19 mouse cellular contexts compared by ENCODE assay signal in the genomic region with DNA sequence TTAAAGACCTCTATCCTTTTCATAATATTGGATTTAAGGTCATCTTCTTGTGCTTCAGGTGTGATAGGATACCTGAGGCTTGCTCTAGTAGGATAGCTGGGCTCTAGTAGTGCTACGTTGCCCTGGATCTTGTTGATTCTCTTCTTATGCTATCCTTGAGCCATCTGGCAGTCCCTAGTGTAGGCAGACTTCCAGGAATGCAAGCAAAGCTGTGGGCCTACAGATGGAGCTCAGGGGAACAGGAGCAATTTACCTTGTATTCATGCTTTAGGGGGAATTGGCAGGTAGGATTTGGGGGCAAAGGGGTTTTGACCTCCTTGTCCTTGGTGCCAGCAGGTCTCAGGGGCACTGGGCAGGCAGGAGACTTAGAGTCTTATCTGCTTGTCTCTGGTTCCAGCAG.
DNase-seq lines count a peak whose midpoint lies in the region; ATAC-seq and TF ChIP-seq lines count a peak whose summit lies in the region.
"Had no signal": no experiment of that assay in that cellular context is flagged by ENCODE, and none has a peak within 500 bp of the region (broad histone marks: within the 10 kb centered on the region; RNA-seq: fewer than 3 reads in every experiment).

No protein-coding gene starts in this region.

- 92% methylated on average over 1 of the region's 1 CpGs for WGBS in neural tube, embryonic 14.5 days

- peak; percentile 17; the same call in 1 of the 2 replicates for ATAC-seq in neural tube, embryonic 14.5 days (ENCODE audit: low read depth)
- ATAC-seq: forebrain, embryonic 13.5 days; intestine, embryonic 15.5 days; Patski had no signal

- no peak overlapping the region for H3K4me3 ChIP-seq in layer of hippocampus, adult 2 months
- H3K4me3 ChIP-seq in neural tube, embryonic 14.5 days (ENCODE audit: low read depth, low read length) = no peak overlapping the region
- H3K4me3 ChIP-seq: embryonic facial prominence, embryonic 13.5 days; forebrain, embryonic 13.5 days; heart, adult 2 months; heart, embryonic 12.5 days; hindbrain, embryonic 10.5 days; intestine, embryonic 15.5 days had no signal

- no peak overlapping the region for H3K4me2 ChIP-seq in neural tube, embryonic 14.5 days (ENCODE audit: low read depth, low read length)
- H3K4me2 ChIP-seq: embryonic facial prominence, embryonic 13.5 days; forebrain, embryonic 13.5 days; heart, embryonic 12.5 days; hindbrain, embryonic 14.5 days; intestine, embryonic 15.5 days had no signal

- H3K27ac ChIP-seq in layer of hippocampus, adult 2 months = no peak overlapping the region
- H3K27ac ChIP-seq in neural tube, embryonic 14.5 days (ENCODE audit: low read depth, low read length) = no peak overlapping the region
- H3K27ac ChIP-seq: embryonic facial prominence, embryonic 13.5 days; forebrain, embryonic 13.5 days; heart, adult 2 months; hindbrain, embryonic 10.5 days; hindbrain, embryonic 14.5 days; intestine, embryonic 15.5 days had no signal

- no peak overlapping the region for H3K9ac ChIP-seq in neural tube, embryonic 14.5 days (replicated peaks; ENCODE audit: low read depth, low read length)
- H3K9ac ChIP-seq: embryonic facial prominence, embryonic 13.5 days; forebrain, embryonic 13.5 days; heart, embryonic 12.5 days; hindbrain, embryonic 14.5 days; intestine, embryonic 15.5 days had no signal

- no peak for TF ChIP-seq CTCF in layer of hippocampus, adult 2 months (conservative IDR thresholded peaks at IDR 0.05)

- no peaks in the 10 kb centered on the region for H3K36me3 ChIP-seq in neural tube, embryonic 14.5 days (ENCODE audit: control insufficient read depth, insufficient read depth, low read length)
- H3K36me3 ChIP-seq: embryonic facial prominence, embryonic 13.5 days; heart, embryonic 12.5 days; hindbrain, embryonic 10.5 days; intestine, embryonic 15.5 days had no signal

- H3K4me1 ChIP-seq in neural tube, embryonic 14.5 days (ENCODE audit: control insufficient read depth, insufficient read depth, low read length) = no peaks in the 10 kb centered on the region
- H3K4me1 ChIP-seq: embryonic facial prominence, embryonic 13.5 days; forebrain, embryonic 13.5 days; heart, embryonic 12.5 days; hindbrain, embryonic 10.5 days; intestine, embryonic 15.5 days had no signal

- peak; percentile 15 to 40 for DNase-seq in cerebellum, postnatal 25 days
- no peak for DNase-seq in cerebellum, adult 18-20 months
- peak; percentile 3 for DNase-seq in layer of hippocampus, adult 11-12 months (ENCODE audit: low spot score)
- no peak for DNase-seq in layer of hippocampus, adult 2 months (ENCODE audit: low spot score in 2 of 2)
- no peak for DNase-seq in neural tube, embryonic 10.5 days (ENCODE audit: extremely low spot score, low spot score)
- DNase-seq in brain, adult 2 months (ENCODE audit: low read depth, low spot score) = peak; percentile 39
- no peak for DNase-seq in kidney, adult 9 months
- DNase-seq: adrenal gland, adult 8-10 months; adrenal gland, postnatal 36 days; gastrocnemius, postnatal 10 days; heart, adult 2 months had no signal

- no peaks in the 10 kb centered on the region for H3K9me3 ChIP-seq in neural tube, embryonic 14.5 days (ENCODE audit: control insufficient read depth, low read length)
- H3K9me3 ChIP-seq: embryonic facial prominence, embryonic 13.5 days; forebrain, embryonic 13.5 days; heart, embryonic 12.5 days; hindbrain, embryonic 10.5 days; intestine, embryonic 15.5 days had no signal

- no peaks in the 10 kb centered on the region for H3K27me3 ChIP-seq in neural tube, embryonic 14.5 days (ENCODE audit: control insufficient read depth, insufficient read depth, low read length)
- H3K27me3 ChIP-seq: embryonic facial prominence, embryonic 13.5 days; forebrain, embryonic 13.5 days; heart, embryonic 12.5 days; intestine, embryonic 15.5 days; Patski had no signal

Comparison
In these comparisons a context has a peak if more than half of its experiments do, and no peak if none do; other contexts are left out.
1. DNase-seq: peak in cerebellum, postnatal 25 days (2 of 2), layer of hippocampus, adult 11-12 months (single experiment) and brain, adult 2 months (single experiment); none in cerebellum, adult 18-20 months (0 of 2), layer of hippocampus, adult 2 months (0 of 2), neural tube, embryonic 10.5 days (single experiment) and kidney, adult 9 months (single experiment).